Mouse (Mus musculus): Measurements from ENCODE around the gene Tmprss12.
"Not testable (repeated sequence)": the region's sequence is repeated elsewhere in the genome, so short reads cannot be mapped to it uniquely, and the experiment has no call there.

Tmprss12 gene

GRCm38 (mm10) chr15:100328089-100328488 lies 47.5 kb downstream of the Tmprss12 start:
- H3K36me3 ChIP-seq (ENCODE audit: control insufficient read depth, insufficient read depth, low read length, poor library complexity, severe bottlenecking); H3K27me3 ChIP-seq (ENCODE audit: control insufficient read depth, insufficient read depth, low read length, poor library complexity, severe bottlenecking): not testable (repeated sequence)
- DNase-seq (ENCODE audit: low read depth, low spot score), result peak; percentile 16

DNA sequence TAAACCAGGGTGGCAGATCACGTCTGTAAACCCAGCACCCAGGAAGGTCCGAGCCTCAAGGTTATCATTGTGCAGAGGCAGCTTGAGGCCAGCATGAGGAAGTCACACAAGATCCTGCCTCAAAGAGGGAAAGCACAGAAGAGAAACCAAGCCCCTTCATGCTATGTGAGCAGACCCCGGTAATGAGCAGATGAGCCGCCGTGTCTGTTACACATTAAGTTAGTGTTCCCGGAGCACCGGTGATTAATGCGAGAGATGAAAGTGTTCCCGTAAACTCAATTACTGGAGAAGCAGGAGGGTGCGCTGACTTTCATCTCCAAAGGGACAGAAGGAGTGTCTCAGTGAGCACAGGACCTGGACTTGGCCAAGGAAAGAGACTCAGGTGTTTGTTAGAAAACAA lies 48.7 kb downstream of the Tmprss12 start:
- H3K36me3 ChIP-seq (ENCODE audit: control insufficient read depth, insufficient read depth, low read length, poor library complexity, severe bottlenecking); H3K27me3 ChIP-seq (ENCODE audit: control insufficient read depth, insufficient read depth, low read length, poor library complexity, severe bottlenecking); DNase-seq (ENCODE audit: low read depth, low spot score): not testable (repeated sequence)

GRCm38 (mm10) chr15:100330739-100331138 lies 50.1 kb downstream of the Tmprss12 start:
- no peaks in the 10 kb centered on the region for H3K27me3 ChIP-seq (ENCODE audit: control insufficient read depth, insufficient read depth, low read length, poor library complexity, severe bottlenecking)
- DNase-seq (ENCODE audit: low read depth, low spot score), result no peak

DNA sequence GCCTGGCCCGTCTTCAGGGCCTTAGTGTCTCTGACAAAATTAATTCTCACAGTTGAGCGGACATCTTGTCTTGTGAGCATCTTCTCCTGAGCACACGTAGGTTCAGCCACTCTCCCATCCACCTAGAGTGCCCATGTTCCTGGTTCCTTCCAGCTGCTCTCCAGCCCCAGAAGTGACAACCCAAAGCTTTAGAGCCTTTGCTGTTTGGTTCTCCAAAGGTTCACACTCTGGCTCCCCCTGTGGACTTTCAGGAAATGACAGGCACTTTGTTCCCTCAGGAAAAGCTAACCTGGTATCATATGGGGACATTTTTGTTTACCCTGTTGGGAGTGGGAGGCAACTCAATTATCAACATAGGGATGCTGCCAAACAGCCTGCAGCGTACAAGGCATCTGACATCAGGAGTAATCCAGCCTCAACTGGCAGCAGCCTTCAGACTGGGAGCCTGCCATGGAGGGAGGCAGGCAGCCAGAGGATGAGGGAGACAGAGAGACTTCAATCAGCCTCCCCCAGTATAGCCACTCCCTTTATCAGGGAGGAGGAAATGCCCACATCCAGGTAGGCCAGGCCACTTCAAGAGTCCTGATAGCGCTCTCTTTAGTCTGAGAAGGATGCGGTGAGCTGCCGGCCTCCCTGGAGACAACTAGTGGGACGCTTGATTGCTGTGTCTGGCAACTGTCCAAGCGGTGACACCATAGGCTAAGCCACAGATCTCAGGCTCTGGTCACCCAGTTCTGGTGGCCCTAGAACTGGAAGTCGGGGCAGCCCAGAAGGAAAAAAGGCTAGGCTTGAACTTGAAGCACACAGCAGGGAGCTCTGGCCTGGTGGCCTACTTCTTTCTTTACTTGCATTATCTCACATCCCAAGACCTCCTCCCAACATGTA lies 51.7 kb downstream of the Tmprss12 start:
- H3K27me3 ChIP-seq (ENCODE audit: control insufficient read depth, insufficient read depth, low read length, poor library complexity, severe bottlenecking), result not testable (repeated sequence)

More at GRCm38 (mm10) chr15:100330739-100331138, 50.1 kb downstream of the Tmprss12 start:
- H3K36me3 ChIP-seq (ENCODE audit: control insufficient read depth, insufficient read depth, low read length, poor library complexity, severe bottlenecking), result no peaks in the 10 kb centered on the region

GRCm38 (mm10) chr15:100334629-100335028 lies 54.0 kb downstream of the Tmprss12 start, which contains the start of gene Mettl7a3:
TSS of gene Mettl7a3 (plus strand) at chr15:100334929.
- Histone ChIP-seq H3K27me3 (ENCODE audit: control insufficient read depth, insufficient read depth, low read length, poor library complexity, severe bottlenecking) (no peaks in the 10 kb centered on the region), H3K36me3 (ENCODE audit: control insufficient read depth, insufficient read depth, low read length, poor library complexity, severe bottlenecking) (no peaks in the 10 kb centered on the region)
- no peak for DNase-seq (ENCODE audit: low read depth, low spot score)

More for the DNA sequence above, 51.7 kb downstream of the Tmprss12 start:
- not testable (repeated sequence) for H3K36me3 ChIP-seq (ENCODE audit: control insufficient read depth, insufficient read depth, low read length, poor library complexity, severe bottlenecking); DNase-seq (ENCODE audit: low read depth, low spot score)

- not testable (repeated sequence) for DNase-seq (ENCODE audit: low read depth, low spot score); H3K27me3 ChIP-seq (ENCODE audit: control insufficient read depth, insufficient read depth, low read length, poor library complexity, severe bottlenecking); H3K36me3 ChIP-seq (ENCODE audit: control insufficient read depth, insufficient read depth, low read length, poor library complexity, severe bottlenecking)
Measured at GRCm38 (mm10) chr15:100337328-100337727, 56.7 kb downstream of the Tmprss12 start.

- peak; percentile 75 for DNase-seq (ENCODE audit: low read depth, low spot score)
- not testable (repeated sequence) for H3K36me3 ChIP-seq (ENCODE audit: control insufficient read depth, insufficient read depth, low read length, poor library complexity, severe bottlenecking); H3K27me3 ChIP-seq (ENCODE audit: control insufficient read depth, insufficient read depth, low read length, poor library complexity, severe bottlenecking)
Measured at GRCm38 (mm10) chr15:100337847-100338246, 57.2 kb downstream of the Tmprss12 start.

DNA sequence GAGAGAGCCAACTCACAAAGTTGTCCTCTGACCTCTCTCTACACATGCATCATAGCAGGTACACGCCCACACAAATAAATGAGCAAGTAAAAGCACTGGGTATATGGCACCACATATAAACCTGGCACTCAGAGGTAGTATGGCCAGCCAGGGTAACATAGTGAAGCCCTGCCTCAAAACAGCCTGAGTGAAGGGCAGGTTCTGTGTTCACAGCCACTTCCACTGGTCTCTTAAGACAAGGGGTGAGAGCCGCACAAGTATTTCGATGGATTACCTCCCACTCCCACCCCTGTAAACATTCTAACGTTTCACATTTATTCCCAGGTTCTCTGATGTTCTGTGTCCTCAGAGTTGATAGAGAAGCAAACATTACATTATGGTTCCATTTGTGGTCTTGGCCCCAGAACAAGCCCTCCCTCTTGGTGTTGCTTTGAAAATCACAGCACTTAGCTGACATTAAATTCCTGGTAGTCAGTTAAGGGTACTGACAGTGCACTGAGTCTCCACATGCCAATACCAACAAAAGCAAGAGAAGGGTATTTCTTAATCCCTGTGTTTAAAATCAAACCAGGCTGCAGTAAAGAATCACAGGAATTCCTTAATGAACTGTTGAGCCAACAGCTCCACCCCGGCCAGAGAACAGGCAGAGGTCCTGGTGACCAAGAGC lies 60.8 kb downstream of the Tmprss12 start:
- DNase-seq (ENCODE audit: low read depth, low spot score); H3K36me3 ChIP-seq (ENCODE audit: control insufficient read depth, insufficient read depth, low read length, poor library complexity, severe bottlenecking); H3K27me3 ChIP-seq (ENCODE audit: control insufficient read depth, insufficient read depth, low read length, poor library complexity, severe bottlenecking): not testable (repeated sequence)
